Mouse (Mus musculus) midbrain, embryonic 14.5 days (tissue): ENCODE results near the gene Otud3. TPM values are rescaled to one million over a fixed set of nuclear protein-coding genes. Genes with fewer than 3 reads are reported as not detected.

Experiments
- ATAC-seq: fragments of 200-750 bp; cut with Nextera tagmentation; 2 replicates; pipeline ENCODE4 v1.8.0; 2017; ENCODE audit warnings: moderate number of reproducible peaks, moderate library complexity; ENCODE audit not compliant: low FRiP score, low TSS enrichment
- DNase-seq: peaks from one replicate; pipeline ENCODE4 v3.0.0-alpha.2; 2015
- H3K27ac ChIP-seq: fragments of 300-500 bp; sonication (generic); replicated peaks from 2 replicates; pipeline ENCODE4 v1.5.1; 2014; ENCODE audit warnings: mild to moderate bottlenecking, low read depth, low read length, moderate library complexity
- H3K27me3 ChIP-seq: fragments of 300-500 bp; sonication (generic); 2 replicates; pipeline ENCODE4 v1.6.1; 2014; ENCODE audit warnings: low read length, control low read depth, mixed read lengths; ENCODE audit not compliant: control insufficient read depth, insufficient read depth
- H3K36me3 ChIP-seq: fragments of 300-500 bp; sonication (generic); 2 replicates; pipeline ENCODE4 v1.6.1; 2014; ENCODE audit warnings: low read length, control low read depth; ENCODE audit not compliant: control insufficient read depth, insufficient read depth
- H3K4me1 ChIP-seq: fragments of 300-500 bp; sonication (generic); 2 replicates; pipeline ENCODE4 v1.6.1; 2014; ENCODE audit warnings: mild to moderate bottlenecking, antibody characterized with exemption, low read length, control low read depth; ENCODE audit not compliant: control insufficient read depth, insufficient read depth
- H3K4me2 ChIP-seq: fragments of 300-500 bp; sonication (generic); 2 replicates; pipeline ENCODE4 v1.6.1; 2014; ENCODE audit warnings: mild to moderate bottlenecking, low read length, moderate library complexity
- H3K4me3 ChIP-seq: fragments of 300-500 bp; sonication (generic); replicated peaks from 2 replicates; pipeline ENCODE4 v1.5.1; 2014; ENCODE audit warnings: low read depth, low read length
- H3K9ac ChIP-seq: fragments of 300-500 bp; sonication (generic); replicated peaks from 2 replicates; pipeline ENCODE4 v1.6.1; 2014; ENCODE audit warnings: mild to moderate bottlenecking, low read length, moderate library complexity
- H3K9me3 ChIP-seq: fragments of 300-500 bp; sonication (generic); 2 replicates; pipeline ENCODE4 v1.6.1; 2016; ENCODE audit warnings: low read length, control low read depth, mixed read lengths; ENCODE audit not compliant: control insufficient read depth
- WGBS: fragments of 180-500 bp; shearing (Covaris S2); extraction: QIAGEN DNeasy Blood & Tissue Kit; methylation state at CpG from one replicate; pipeline ENCODE4 v1.1.7; 2014; 5-methylcytosine and 5-hydroxymethylcytosine counted together
- polyA plus RNA-seq: library from polyadenylated mRNA; unstranded; fragments of >200 nt; fragmentation: Nextera tagmentation; extraction: Ambion mirVana; gene quantifications from 2 replicates; pipeline ENCODE4 v1.2.1, GENCODE M21; 2014

Otud3 gene
- 1.7 and 2.8 TPM in 2 replicates for polyA plus RNA-seq

DNA sequence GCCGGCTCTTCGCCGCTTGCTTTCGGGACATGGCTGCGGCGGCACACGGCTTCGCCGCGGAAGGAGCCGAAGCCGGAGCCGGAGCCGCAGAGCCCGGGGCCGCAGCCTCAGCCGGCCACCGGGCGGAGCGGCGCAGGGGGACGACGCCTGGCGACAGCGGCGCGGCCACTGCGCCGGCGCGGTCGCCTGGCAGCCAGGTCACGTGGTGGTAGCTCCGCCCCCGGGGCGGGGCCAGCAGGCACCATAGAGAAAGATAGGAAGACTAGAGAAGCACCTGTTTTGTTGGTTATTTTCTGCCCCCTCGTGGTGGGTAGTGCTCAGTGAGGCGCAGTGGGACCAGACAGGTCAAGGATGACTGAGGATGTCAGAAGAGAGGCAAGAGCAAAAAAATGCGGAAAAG, at the start of gene Otud3:
Gene Otud3 (minus strand): TSS at position 149 of the 400 bp plus-strand sequence.
- Histone ChIP-seq H3K27me3 (no peaks in the 10 kb centered on the region), H3K36me3 (peaks cover 8% of the 10 kb centered on the region; the same call in 1 of the 2 replicates), H3K9me3 (no peaks in the 10 kb centered on the region), H3K27ac (peak within 1 kb of the TSS; percentile 67), H3K4me3 (peak within 1 kb of the TSS; percentile 94), H3K9ac (peak within 1 kb of the TSS; percentile 82), H3K4me1 (peaks cover 16% of the 10 kb centered on the region), H3K4me2 (peak within 1 kb of the TSS; percentile 97)
- under 1% methylated on average over 39 of the region's 39 CpGs for WGBS
- ATAC-seq, result peak; percentile 94
- peak; percentile 98 for DNase-seq

DNA sequence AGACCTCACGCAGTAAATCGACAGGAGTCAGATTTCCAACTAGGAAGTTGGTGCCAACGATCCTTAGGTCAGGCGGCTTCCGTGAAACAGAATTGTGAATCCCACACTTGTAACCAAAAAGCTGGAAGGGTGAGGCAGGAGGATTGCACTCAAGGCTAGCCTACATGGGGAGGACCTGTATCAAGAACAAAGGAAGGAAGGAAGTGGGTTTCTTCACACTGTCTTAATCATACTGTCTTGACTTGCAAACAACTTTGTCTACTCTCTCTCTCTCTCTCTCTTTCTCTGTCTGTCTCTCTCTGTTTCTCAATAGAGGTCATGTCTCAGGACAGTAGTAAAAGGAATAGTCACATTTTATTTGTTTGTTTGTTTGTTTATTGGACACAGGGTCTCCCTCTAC, 49.0 kb upstream of the Otud3 start:
- 93% methylated on average over 5 of the region's 5 CpGs for WGBS
- no peak for ATAC-seq
- H3K36me3 ChIP-seq, result no peaks in the 10 kb centered on the region
- H3K9me3 ChIP-seq, result no peaks in the 10 kb centered on the region
- no peaks in the 10 kb centered on the region for H3K27me3 ChIP-seq
- no peak overlapping the region for H3K9ac ChIP-seq
- no peak overlapping the region for H3K27ac ChIP-seq
- DNase-seq, result no peak
- no peak overlapping the region for H3K4me2 ChIP-seq
- H3K4me3 ChIP-seq, result no peak overlapping the region
- no peaks in the 10 kb centered on the region for H3K4me1 ChIP-seq

DNA sequence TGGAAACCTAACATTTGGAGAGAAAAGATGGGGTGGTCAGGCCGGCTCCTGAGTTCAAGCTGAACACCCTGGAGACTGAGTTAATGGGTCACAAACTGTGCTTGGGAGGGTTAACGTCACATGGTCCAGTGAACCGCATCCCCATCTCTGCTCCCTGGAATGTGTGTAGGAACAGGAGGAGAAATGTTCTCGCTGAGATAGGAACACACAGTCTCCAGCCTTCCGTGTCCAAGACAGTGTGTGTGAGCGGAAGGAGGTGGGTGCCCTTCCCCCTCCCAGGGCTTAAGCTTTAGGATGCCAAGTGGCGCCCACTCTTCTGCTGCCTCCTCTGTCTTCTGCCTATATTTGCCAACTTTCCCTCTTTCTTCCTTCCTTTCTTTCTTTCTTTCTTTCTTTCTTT, 46.2 kb upstream of the Otud3 start:
- ATAC-seq, result no peak
- DNase-seq, result no peak
- H3K27ac ChIP-seq, result no peak overlapping the region
- no peak overlapping the region for H3K9ac ChIP-seq
- H3K4me3 ChIP-seq, result no peak overlapping the region
- no peaks in the 10 kb centered on the region for H3K36me3 ChIP-seq
- H3K27me3 ChIP-seq, result no peaks in the 10 kb centered on the region
- H3K9me3 ChIP-seq, result no peaks in the 10 kb centered on the region
- H3K4me1 ChIP-seq, result no peaks in the 10 kb centered on the region
- 52% methylated on average over 7 of the region's 7 CpGs for WGBS
- no peak overlapping the region for H3K4me2 ChIP-seq

DNA sequence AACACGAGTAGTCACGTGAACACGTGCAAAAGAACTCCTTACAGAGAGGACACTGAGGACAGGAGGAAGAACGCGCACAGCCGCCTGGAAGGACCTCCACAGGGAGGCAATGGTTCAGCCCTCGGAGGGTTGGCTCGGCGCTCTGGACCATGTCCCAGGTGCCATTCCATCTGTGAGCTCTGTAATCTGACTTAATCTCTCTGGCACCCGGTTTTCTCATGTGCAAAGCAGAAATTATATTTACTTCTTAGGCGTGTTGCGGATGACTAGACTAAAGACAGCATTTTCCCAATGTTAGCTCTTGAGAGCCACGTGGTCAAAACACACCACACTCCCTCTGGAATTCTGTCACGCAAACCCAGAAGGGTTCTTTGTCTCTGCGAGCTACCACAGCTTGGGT, 45.4 kb upstream of the Otud3 start:
- Histone ChIP-seq H3K27me3 (no peaks in the 10 kb centered on the region), H3K4me1 (no peaks in the 10 kb centered on the region), H3K9me3 (no peaks in the 10 kb centered on the region), H3K9ac (no peak overlapping the region), H3K4me3 (no peak overlapping the region), H3K4me2 (no peak overlapping the region), H3K27ac (no peak overlapping the region), H3K36me3 (no peaks in the 10 kb centered on the region)
- WGBS, result 85% methylated on average over 15 of the region's 15 CpGs
- no peak for DNase-seq
- no peak for ATAC-seq

DNA sequence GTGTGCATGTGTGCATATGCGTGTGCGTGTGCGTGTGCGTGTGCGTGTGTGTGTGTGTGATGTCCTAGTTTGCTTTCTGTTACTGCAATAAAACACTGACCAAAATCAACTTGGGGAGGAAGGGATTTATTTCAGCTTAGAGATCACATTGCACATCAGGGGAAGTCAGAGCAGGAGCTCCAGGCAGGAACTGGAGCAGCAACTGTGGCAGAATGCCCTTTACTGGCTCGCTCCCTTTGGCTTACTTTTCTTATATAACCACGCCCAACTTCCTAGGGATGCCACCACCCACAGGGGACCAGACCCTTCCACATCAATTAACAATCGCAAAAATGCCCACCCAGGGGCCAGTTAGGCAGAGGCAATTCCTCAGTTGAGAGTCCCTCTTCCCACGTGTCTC, 44.9 kb upstream of the Otud3 start:
- no peaks in the 10 kb centered on the region for H3K36me3 ChIP-seq
- H3K4me2 ChIP-seq, result no peak overlapping the region
- no peaks in the 10 kb centered on the region for H3K4me1 ChIP-seq
- DNase-seq, result no peak
- no peak overlapping the region for H3K9ac ChIP-seq
- H3K4me3 ChIP-seq, result no peak overlapping the region
- 89% methylated on average over 9 of the region's 9 CpGs for WGBS
- no peaks in the 10 kb centered on the region for H3K9me3 ChIP-seq
- no peak overlapping the region for H3K27ac ChIP-seq
- ATAC-seq, result no peak
- no peaks in the 10 kb centered on the region for H3K27me3 ChIP-seq

- Histone ChIP-seq H3K4me3 (no peak overlapping the region), H3K9me3 (no peaks in the 10 kb centered on the region), H3K9ac (no peak overlapping the region), H3K36me3 (no peaks in the 10 kb centered on the region), H3K27me3 (no peaks in the 10 kb centered on the region), H3K4me1 (no peaks in the 10 kb centered on the region), H3K27ac (no peak overlapping the region), H3K4me2 (no peak overlapping the region)
- ATAC-seq (no peak), DNase-seq (no peak)
- 89% methylated on average over 2 of the region's 2 CpGs for WGBS
These were observed 34.5 kb upstream of the Otud3 start for GRCm38 (mm10) chr4:138948257-138948656.

GRCm38 (mm10) chr4:138943730-138944129, 30.0 kb upstream of the Otud3 start:
- H3K9ac ChIP-seq, result no peak overlapping the region
- no peaks in the 10 kb centered on the region for H3K36me3 ChIP-seq
- H3K4me2 ChIP-seq, result no peak overlapping the region
- no peaks in the 10 kb centered on the region for H3K9me3 ChIP-seq
- ATAC-seq (no peak), DNase-seq (peak; percentile 62)
- no peak overlapping the region for H3K27ac ChIP-seq
- WGBS, result 32% methylated on average over 15 of the region's 15 CpGs
- H3K4me3 ChIP-seq, result no peak overlapping the region
- no peaks in the 10 kb centered on the region for H3K4me1 ChIP-seq
- H3K27me3 ChIP-seq, result no peaks in the 10 kb centered on the region

DNA sequence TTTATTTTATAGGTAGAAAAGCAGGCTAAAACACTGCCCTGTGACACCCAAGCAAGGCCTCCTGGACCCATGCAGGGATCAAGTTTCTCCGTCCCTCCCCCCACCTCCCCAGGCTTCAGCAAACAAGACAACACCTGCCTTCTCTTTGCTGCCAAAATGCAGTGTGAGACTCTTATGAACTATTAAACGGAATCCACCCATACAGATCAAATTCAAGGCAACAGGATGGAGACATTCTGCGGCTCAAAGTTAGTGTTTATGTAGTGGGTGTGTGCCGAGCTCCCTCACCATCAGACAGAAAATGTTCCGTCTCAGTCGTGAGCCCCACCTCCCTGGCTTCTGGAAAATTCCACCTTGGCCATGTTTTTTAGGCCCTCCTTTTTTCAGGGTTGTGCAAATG, 28.2 kb upstream of the Otud3 start:
- no peaks in the 10 kb centered on the region for H3K27me3 ChIP-seq
- H3K36me3 ChIP-seq, result no peaks in the 10 kb centered on the region
- ATAC-seq (no peak), DNase-seq (no peak)
- H3K4me1 ChIP-seq, result no peaks in the 10 kb centered on the region
- H3K4me3 ChIP-seq, result no peak overlapping the region
- WGBS, result 71% methylated on average over 6 of the region's 6 CpGs
- H3K9me3 ChIP-seq, result no peaks in the 10 kb centered on the region
- H3K4me2 ChIP-seq, result no peak overlapping the region
- no peak overlapping the region for H3K27ac ChIP-seq
- H3K9ac ChIP-seq, result no peak overlapping the region

DNA sequence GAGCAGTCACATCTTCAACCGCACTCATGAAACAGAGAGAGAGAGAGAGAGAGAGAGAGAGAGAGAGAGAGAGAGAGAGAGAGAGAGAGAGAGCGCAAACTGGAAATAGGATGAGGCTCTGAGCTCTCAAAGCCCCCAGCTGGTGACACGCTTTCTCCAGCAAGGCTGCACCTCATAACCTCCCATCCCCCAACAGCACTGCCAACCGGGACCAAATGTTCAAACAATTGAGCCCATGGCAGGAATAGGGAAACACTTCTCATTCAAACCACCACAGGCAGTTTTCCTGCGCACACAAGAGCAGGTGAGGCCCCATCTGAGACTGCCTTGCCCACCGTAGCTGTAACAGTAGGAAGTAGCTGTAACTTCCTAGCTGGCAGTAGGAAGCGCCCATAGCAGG, 27.7 kb upstream of the Otud3 start:
- Histone ChIP-seq H3K4me1 (no peaks in the 10 kb centered on the region), H3K27me3 (no peaks in the 10 kb centered on the region), H3K36me3 (no peaks in the 10 kb centered on the region), H3K4me3 (no peak overlapping the region), H3K9me3 (no peaks in the 10 kb centered on the region), H3K4me2 (no peak overlapping the region), H3K27ac (no peak overlapping the region), H3K9ac (no peak overlapping the region)
- ATAC-seq (no peak), DNase-seq (peak; percentile 29)
- 41% methylated on average over 7 of the region's 7 CpGs for WGBS
